Mouse (Mus musculus) CD4-positive, CD25-positive, alpha-beta regulatory T cell, adult 2 months (primary cell): ENCODE measurements around the gene Kcnab1.

ENCODE experiments used
- DNase-seq: peaks from one replicate; pipeline ENCODE4 v3.0.0-alpha.2; 2012; ENCODE audit warnings: low read depth, low spot score

Kcnab1 gene

GRCm38 (mm10) chr3:65204356-65205075 lies 95.3 kb downstream of the Kcnab1 start:
- no peak for DNase-seq

GRCm38 (mm10) chr3:65205539-65206020 lies 96.4 kb downstream of the Kcnab1 start:
- no peak for DNase-seq

DNA sequence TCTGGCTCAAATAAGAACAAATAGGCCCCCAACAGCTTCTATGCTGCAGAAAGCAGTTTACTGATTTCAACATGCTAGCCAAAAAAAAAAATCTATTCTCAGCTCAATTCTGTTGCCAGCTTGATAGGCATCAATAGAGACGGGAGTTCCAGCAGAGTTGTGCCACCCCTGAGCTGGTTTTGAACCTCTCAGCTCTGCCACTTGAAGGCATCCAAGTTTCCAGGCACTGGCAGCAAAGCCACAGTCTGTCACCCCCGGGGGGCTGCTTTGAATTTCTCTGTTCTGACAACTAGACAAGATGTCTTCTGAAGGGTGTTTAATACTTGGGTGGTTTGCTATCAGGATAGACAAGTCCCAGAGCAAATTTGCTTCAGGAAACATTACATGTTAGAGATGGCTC lies 104.5 kb downstream of the Kcnab1 start:
- no peak for DNase-seq

DNA sequence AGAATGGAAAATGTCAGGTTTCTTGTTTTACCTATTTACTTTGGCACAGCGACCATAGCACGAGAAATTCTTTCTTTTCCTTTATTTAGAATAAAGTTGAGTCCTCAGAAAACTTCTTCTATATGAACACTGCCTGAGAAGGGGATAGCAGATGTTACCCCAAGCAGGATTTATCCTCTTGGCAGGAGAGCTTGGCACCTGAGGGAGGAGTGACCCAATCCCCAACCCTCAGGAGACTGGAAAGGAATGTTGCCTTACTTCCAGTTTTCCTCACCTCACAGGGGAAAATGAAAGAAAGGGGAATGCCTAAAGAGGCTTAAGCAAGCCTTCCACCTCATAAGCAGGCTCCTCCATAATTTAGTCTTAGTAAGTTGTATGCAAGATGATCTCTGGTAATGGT lies 105.5 kb downstream of the Kcnab1 start:
- DNase-seq = no peak

DNA sequence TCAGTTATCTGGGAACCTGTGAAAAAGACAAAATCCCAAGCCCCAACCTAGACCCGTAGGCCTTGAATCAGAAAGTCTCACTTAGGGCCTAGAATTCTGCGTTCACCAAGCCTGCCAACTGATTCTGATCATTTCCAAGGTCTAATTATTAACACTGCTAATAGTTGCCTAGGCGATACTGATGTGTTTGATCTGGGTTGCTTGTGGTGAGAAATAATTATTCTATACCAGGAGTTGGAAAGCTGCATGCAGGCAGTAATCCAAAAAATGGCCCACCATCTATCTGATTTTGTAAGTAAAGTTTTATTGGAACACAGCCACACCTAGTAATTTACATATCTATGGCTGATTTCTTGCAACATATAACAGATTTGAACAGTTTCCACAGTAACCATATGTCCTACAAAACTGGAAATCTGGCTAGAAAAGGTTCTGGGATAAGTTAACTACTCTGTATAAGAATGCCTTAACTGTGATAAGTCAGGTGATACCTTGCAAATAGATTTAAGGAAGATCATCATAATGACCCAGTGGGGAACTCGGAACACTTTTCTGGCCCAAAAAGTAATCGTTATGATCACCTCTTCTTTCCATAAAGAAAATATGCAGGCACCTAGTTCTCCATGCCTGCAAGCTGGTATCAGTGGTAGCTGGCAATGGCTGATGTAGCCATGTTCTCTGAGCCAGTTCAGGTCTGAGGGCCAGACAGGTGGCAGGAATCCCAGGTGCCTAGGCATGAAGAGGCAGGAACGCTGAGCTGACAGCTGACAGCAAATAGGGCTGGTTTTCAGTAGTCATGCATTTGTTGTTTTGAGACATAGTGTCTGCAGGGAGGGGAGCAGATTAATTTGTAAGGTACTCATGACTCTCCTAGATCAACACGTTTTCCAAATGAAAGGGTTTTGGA lies 108.7 kb downstream of the Kcnab1 start:
- no peak for DNase-seq

- no peak for DNase-seq
These were observed 111.1 kb downstream of the Kcnab1 start for GRCm38 (mm10) chr3:65220287-65220686.

DNA sequence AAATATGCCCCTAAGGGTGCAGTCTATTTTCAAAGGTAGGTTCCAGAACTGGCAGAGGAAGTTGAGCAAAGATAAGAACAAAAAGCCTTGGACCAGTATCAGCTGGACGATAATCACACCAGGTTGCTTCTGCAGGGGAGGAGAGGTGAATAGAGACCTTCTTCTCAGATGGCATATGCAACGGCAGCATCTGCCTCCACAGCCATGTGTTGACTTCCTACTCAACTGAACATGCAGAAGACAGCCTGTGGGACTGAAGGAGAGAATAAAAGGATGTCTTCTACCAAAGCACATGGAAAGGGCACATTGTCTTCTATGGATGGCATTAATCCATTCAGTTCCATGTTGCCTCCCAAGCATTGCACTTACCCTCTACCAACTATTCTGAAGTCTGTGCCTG lies 114.5 kb downstream of the Kcnab1 start:
- no peak for DNase-seq

DNA sequence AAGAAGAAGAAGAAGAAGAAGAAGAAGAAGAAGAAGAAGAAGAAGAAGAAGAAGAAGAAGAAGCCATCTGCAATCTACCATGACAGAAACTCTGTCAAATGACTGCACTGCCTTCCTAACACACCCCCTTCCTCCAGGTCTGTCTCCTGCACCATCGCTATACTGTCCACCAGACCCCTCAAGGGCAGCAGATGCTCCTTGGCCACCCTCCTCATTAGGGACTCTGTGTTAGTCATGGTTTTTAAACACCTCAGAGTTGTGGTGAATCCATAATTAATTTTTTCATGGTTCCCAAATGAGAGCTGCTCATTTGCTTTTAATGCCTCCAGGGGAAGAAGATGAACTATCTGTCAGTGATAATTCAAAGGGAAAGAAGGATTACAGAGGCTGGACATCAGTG lies 121.8 kb downstream of the Kcnab1 start:
- no peak for DNase-seq

GRCm38 (mm10) chr3:65231419-65232090 lies 122.4 kb downstream of the Kcnab1 start:
- DNase-seq = no peak

DNA sequence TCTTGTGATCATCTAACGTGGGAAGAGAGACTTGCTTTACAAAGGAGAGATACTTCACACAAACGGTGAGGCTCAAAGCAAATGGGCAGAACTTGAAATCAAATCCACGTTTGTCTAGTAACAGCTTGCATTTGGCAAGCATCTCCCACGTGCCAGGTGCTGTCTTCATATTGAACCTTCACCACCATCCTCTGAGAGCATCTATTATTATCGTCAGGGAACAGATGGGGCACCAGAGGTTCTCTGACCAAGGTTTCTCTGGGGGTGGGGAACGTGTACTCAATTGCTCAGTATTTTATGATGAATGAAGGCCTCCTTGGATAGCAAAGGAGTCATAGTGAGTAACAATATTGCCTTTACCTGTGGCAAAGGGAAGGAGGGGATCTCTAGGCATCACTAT lies 139.8 kb downstream of the Kcnab1 start:
- DNase-seq = no peak

- DNase-seq = no peak
These were observed 151.3 kb downstream of the Kcnab1 start for GRCm38 (mm10) chr3:65260521-65260920.

DNA sequence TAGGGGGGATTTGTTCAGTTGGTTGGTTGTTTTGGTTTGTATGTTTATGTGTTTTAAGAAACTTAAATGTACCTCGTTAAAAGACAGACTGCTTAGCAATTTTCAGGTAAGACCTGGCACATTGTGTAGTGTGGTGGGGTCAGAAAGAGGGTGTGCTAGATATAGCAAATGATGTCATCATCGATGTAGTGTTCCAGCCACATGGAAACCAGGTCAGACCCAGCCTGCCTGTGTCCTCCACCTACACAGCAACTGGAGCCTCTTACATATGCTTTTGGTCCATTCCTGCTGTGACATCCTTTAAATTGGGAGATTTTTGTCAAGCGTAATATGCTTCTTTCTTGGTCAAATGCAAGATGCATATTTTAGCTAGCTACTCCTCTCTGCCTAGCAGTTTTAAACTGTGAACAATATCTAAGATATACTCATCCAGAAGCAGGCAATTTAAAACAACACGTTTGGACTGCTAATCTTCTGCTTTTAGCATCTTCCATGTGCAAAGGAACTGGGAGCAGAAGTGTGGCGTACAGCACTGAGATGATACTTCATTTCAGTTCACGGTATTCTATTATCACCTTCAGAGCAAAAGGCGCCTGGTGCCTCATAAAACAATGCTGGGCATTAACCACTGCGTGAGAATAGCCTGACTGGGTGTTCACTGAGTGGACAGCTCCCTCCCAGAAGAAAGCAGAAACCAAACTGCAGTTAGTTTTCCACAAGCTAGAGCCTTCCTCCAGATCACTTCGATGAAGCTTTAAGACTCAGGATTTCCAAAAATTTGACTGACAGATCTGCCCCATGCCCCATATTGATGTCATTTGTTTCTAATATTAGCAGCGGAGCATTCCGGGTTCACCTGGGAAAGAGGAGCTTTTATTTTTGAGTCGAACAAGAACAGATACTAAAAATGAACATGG lies 153.6 kb downstream of the Kcnab1 start:
- no peak for DNase-seq

DNA sequence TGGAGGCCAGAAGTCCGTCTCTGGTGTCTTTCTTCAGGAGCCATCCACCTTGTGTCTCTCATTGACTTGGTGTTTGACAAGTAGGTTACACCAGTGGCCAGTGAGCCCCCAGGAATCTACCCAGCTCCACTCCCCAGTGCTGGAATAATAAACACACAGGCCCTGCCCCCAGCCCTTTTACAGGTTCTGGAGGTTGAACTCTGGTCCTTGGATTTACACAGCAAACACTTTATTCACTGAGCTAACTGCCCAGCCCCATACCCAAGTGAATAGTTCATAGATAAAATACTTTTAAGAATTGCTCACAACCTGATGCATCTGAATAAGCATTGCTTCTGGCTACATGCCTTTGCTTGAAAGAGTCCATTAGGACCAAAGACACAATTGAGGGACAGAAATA lies 164.1 kb downstream of the Kcnab1 start:
- DNase-seq = no peak

DNA sequence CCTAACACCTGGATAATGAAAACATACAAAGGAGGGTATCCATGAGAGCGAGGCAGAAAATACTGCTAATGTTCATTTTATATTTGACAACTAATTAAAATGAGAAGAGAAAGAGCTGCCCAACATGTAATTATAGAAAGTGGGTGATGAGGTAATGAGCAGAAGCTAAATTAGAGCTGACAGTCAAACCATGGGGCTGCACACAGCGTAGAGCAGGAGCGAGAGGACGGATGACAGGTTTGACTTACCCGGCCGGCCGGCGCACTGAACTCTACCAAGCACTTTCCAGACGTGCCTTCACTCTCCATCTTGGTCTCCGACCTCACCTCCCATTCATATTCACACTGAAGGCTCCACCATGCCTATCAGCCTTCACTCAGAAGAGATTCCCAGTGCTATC lies 168.6 kb downstream of the Kcnab1 start:
- DNase-seq = no peak

- DNase-seq = no peak
These were observed 174.2 kb downstream of the Kcnab1 start for GRCm38 (mm10) chr3:65283366-65283765.

DNA sequence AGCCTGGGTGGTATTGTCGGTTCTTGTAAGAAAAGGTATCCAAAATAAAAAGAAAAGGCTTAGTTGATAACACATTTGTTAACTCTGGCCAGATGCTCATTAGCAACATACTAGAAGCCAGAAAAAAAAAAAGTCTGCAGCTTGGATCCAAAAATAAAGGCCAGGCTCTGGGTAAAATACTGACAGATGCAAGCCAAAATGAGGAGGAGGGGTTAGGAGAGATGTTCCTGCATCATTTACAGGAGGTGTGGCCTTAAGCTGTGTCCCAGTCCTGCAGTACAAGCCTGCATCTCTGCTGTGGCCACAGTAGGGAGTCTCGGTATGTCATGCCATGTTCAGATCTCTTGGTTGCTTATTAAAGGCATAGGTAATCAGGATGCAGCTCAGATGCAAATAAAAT lies 179.8 kb downstream of the Kcnab1 start:
- DNase-seq = no peak

DNA sequence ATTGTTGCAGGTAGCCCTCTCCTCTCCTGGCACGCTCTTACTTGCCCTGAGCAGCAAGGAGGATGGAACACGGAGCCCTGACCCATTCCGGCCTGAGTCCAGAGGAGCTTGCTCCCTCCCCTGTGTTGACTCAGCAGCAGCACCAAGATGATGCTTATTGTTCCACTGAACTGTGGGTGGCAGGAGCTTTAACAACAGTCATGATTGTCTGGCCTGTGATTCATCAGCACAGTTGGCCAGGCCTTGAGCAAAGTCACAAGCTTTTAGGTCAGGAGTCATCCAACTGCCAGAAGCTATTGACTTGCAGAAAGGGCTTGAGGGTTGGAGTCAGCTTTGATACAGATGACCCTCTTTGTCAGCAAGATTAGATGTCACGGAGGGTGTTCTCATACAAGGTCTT lies 187.8 kb downstream of the Kcnab1 start:
- DNase-seq = no peak

DNA sequence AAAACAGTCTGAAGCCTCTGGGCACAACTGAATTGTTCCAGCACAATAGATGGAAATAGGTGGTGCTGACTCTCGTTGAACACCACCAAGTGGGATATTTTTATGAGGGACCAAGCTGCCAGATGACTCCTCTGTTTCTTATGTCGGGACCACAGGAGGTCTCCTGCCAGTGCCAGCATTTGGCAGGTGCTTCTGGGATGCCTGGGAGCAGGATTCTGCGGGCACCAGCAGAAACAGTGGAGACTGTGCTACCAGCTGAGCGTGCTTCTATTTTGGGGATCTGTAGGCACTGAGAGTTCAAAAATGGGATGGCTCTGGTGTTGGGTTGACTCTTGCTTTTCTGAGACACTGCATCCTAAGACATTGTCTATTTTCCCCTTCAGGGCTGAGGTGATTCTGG lies 190.0 kb downstream of the Kcnab1 start:
- DNase-seq = no peak

DNA sequence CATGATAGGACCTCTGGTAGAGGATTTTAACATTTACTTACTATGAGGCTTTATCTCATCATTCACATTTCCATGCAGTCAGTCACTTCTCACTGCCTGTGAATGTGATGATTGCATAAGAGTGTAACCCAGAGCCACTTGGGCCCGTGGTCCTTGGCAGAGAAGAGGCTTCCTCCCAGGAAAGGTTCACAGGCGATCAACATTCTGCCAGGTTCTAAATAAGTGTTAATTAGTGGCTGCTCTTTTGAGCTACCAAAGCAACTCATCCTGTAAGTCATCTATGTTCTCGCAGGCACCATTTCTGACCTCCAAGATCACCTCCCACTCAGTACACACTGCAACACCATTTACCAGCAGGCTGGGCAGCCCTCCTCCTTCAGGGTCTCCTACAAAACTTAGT lies 192.3 kb downstream of the Kcnab1 start:
- no peak for DNase-seq

DNA sequence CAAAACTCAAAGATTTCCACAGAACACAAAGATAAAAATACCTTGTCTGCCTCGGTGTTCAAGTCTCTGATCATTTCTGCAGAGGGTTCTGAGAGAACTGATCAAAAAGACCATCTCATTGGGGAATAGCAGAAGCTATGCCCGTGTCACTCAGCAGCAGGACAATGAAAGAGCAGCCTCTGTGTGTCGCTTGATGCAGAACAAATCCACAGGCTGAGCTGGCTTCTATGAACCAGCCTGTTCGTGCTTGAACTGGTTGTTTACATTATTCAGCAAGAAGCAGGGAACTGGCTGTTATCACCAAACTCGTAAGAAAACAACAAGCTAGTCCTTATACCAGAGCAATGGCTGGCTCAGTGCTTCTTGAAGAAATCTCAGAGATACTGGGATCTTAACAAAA lies 193.4 kb downstream of the Kcnab1 start:
- DNase-seq = no peak

- DNase-seq = no peak
These were observed 206.7 kb downstream of the Kcnab1 start for GRCm38 (mm10) chr3:65315837-65316236.
